Mouse (Mus musculus) hindbrain, embryonic 10.5 days (tissue): Measurements from ENCODE around the gene Atf3. TPM values are rescaled to one million over a fixed set of nuclear protein-coding genes. Genes with fewer than 3 reads are reported as not detected.
A peak's percentile ranks its signal among the peaks of the same experiment; 100 is the strongest.

Experiments
- DNase-seq: peaks from one replicate; pipeline ENCODE4 v3.0.0-alpha.2; 2017; ENCODE audit warnings: low spot score
- H3K27ac ChIP-seq: fragments of 300-500 bp; sonication (generic); 2 replicates; pipeline ENCODE4 v1.5.1; 2016; ENCODE audit warnings: mild to moderate bottlenecking, moderate library complexity
- H3K27me3 ChIP-seq: fragments of 300-500 bp; sonication (generic); 2 replicates; pipeline ENCODE4 v1.6.1; 2016; ENCODE audit warnings: mild to moderate bottlenecking; ENCODE audit not compliant: poor library complexity, insufficient read depth, severe bottlenecking
- H3K36me3 ChIP-seq: fragments of 300-500 bp; sonication (generic); 2 replicates; pipeline ENCODE4 v1.6.1; 2016; ENCODE audit warnings: mild to moderate bottlenecking, moderate library complexity
- H3K4me1 ChIP-seq: fragments of 300-500 bp; sonication (generic); replicated peaks from 2 replicates; pipeline ENCODE4 v1.6.1; 2016; ENCODE audit warnings: mild to moderate bottlenecking
- H3K4me3 ChIP-seq: fragments of 300-500 bp; sonication (generic); 2 replicates; pipeline ENCODE4 v1.5.1; 2016; ENCODE audit warnings: mild to moderate bottlenecking, moderate library complexity
- H3K9me3 ChIP-seq: fragments of 300-500 bp; sonication (generic); 2 replicates; pipeline ENCODE4 v1.6.1; 2016; ENCODE audit warnings: mild to moderate bottlenecking, moderate library complexity
- WGBS: fragments of 180-500 bp; shearing (Covaris S2); methylation state at CpG from one replicate; pipeline ENCODE4 v1.1.7; 2016; 5-methylcytosine and 5-hydroxymethylcytosine counted together
- polyA plus RNA-seq: library from polyadenylated mRNA; unstranded; fragments of >200 nt; fragmentation: Nextera tagmentation; extraction: Ambion mirVana; gene quantifications from 2 replicates; pipeline ENCODE4 v1.2.1, GENCODE M21; 2016

Gene Atf3
- polyA plus RNA-seq, 1 experiment from 2014 or later: 2.4 TPM

DNA sequence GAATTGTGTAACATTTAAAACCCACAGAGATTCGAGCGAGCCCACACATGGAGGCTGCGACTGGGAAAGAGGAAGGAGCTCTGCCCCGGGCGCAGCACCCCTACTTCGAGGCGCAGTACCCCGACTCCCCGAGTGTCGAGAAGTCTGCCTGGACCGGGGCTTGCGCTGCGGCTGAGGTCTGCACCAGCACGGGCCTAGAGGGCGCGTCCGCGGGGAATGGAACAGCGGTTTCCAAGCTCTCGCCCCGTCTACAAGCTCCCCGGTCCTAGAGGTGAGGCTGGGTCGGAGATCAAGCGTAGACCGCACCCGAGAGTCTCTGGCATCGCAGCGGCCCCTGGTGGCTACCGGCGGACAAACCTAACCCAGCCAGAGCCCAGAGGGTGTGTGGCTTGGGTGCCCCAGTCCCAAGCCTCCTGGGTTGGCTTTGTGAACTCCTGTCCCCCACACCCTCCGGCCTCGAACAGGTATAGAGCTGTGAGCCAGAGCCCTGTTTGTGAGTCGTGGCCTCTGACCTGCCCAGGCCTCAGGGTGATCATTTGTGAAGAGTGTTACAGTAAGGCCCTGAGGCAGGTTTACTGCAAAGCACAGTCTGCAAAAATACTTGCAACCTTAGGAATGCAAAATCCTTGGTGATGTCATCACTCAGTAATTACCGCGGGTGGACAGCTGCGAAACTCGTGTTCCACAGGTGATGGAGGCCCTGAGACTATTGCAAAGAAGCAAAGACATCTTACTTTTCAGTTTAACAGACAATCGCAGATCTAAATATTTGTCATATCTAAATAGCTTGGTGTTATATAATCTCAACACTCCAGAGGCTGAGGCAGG lies 91.8 kb downstream of the Atf3 start:
- peaks cover 15% of the 10 kb centered on the region for H3K4me1 ChIP-seq
- peaks cover 23% of the 10 kb centered on the region for H3K27me3 ChIP-seq
- H3K36me3 ChIP-seq: no peaks in the 10 kb centered on the region
- WGBS: 15% methylated on average over 38 of the region's 38 CpGs
- DNase-seq: peak; percentile 78
- H3K27ac ChIP-seq: 0 out of 2 replicates have a peak overlapping the region, but pooled peaks have one; percentile 6
- peak overlapping the region; percentile 46 for H3K4me3 ChIP-seq
- H3K9me3 ChIP-seq: peaks cover 13% of the 10 kb centered on the region

DNA sequence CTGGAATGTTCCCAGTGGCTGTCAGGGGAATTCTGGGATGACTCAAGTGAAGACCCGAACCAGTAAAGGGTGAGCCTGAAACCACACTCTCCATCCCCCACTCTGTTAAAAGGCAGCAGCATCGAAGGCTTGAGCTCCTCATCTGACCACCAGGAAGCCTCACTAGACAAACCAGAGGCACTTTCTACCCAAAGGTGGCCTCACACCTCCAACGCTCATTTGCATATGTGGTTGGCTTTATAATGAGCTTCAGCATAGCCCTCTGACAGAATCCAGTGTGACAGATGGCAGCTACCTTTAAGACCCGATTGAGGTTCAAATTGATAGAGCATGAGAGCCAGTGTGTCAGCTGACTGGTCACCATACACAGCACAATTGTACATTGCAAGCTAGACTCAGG lies 93.6 kb downstream of the Atf3 start:
- no peak for DNase-seq
- 66% methylated on average over 4 of the region's 4 CpGs for WGBS
- peaks cover 23% of the 10 kb centered on the region for H3K27me3 ChIP-seq
- peaks cover 15% of the 10 kb centered on the region for H3K4me1 ChIP-seq
- no peaks in the 10 kb centered on the region for H3K36me3 ChIP-seq
- no peak overlapping the region for H3K4me3 ChIP-seq
- no peak overlapping the region for H3K27ac ChIP-seq
- H3K9me3 ChIP-seq: peaks cover 3% of the 10 kb centered on the region; the same call in 1 of the 2 replicates

DNA sequence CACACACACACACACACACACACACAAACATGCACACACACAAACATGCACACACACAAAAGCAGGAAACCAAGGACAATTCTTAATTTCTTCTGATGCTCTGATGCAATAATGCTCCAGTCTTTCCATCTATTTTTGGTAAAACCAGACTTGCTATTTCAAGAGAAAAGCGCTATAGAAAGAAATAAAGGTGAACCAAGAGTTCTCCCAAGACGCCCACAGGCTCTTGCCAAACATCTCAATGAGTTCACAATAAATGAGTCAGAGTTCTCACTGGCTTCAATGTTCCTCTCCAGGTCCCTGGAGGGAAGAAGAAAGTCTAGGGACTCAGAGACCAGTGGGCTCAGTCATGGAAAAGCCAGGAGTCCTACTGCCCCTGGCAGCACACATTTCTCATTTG lies 94.1 kb downstream of the Atf3 start:
- WGBS: 86% methylated on average over 2 of the region's 2 CpGs
- Histone ChIP-seq H3K27me3 (peaks cover 23% of the 10 kb centered on the region), H3K9me3 (no peaks in the 10 kb centered on the region), H3K27ac (no peak overlapping the region), H3K36me3 (no peaks in the 10 kb centered on the region), H3K4me3 (no peak overlapping the region), H3K4me1 (peaks cover 15% of the 10 kb centered on the region)
- no peak for DNase-seq

DNA sequence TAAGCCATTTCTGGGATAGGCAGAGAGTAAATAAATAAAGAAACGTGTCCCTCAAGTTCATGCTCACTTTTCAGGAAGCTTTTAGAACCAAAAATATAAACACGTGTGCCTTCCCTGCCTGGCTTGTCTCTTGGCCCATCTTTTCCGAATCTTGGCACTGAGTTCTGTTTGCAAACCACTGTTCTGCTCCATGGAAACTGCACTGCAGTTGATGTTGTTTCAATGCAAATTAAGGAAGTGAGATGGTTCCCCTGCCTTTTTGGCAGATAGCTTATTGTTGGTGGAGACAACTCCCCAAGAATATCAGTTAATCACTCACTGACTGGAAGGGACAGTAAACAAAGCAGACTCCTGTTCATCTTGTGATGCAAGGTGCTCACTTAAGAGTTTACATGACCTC lies 95.1 kb downstream of the Atf3 start:
- Histone ChIP-seq H3K27me3 (peaks cover 23% of the 10 kb centered on the region), H3K27ac (no peak overlapping the region), H3K4me3 (no peak overlapping the region), H3K9me3 (no peaks in the 10 kb centered on the region), H3K36me3 (no peaks in the 10 kb centered on the region), H3K4me1 (peaks cover 15% of the 10 kb centered on the region)
- 85% methylated on average over 3 of the region's 3 CpGs for WGBS
- DNase-seq: no peak

Other genes starting within 250 kb of the Atf3 start
- 39.1 and 50.5 TPM in 2 replicates for gene Vash2, start 238.7 kb downstream of the Atf3 start, polyA plus RNA-seq
- gene Flvcr1, start 191.9 kb downstream of the Atf3 start, polyA plus RNA-seq: 6.4 and 6.9 TPM in 2 replicates
- not detected in 2 replicates for gene Spata45, start 181.4 kb downstream of the Atf3 start, polyA plus RNA-seq
- 9.9 and 13.9 TPM in 2 replicates for gene Tatdn3, start 155.1 kb downstream of the Atf3 start, polyA plus RNA-seq
- 25.5 and 31.0 TPM in 2 replicates for gene Nsl1, start 155.0 kb downstream of the Atf3 start, polyA plus RNA-seq
- gene Batf3, start 120.2 kb downstream of the Atf3 start, polyA plus RNA-seq: 4.8 and 5.2 TPM in 2 replicates
- not detected in 2 replicates for gene Fam71a, start 53.2 kb downstream of the Atf3 start, polyA plus RNA-seq
- 58.6 and 75.5 TPM in 2 replicates for gene Nenf, start 100.2 kb upstream of the Atf3 start, polyA plus RNA-seq
- 30.5 and 36.6 TPM in 2 replicates for gene Tmem206, start 107.9 kb upstream of the Atf3 start, polyA plus RNA-seq
- gene Ppp2r5a, start 185.2 kb upstream of the Atf3 start, polyA plus RNA-seq: 8.0 and 12.4 TPM in 2 replicates